In genomic region chr16:9364105-9364504, GRCm38 (mm10) we compare ENCODE assay signal across 22 mouse cellular contexts.
DNase-seq lines count a peak whose midpoint lies in the region; ATAC-seq and TF ChIP-seq lines count a peak whose summit lies in the region.
"Had no signal": no experiment of that assay in that cellular context is flagged by ENCODE, and none has a peak within 500 bp of the region (broad histone marks: within the 10 kb centered on the region; RNA-seq: fewer than 3 reads in every experiment).

No protein-coding gene starts in this region.

- H3K9me3 ChIP-seq in hindbrain, postnatal 0 days (ENCODE audit: low read length) = no peaks in the 10 kb centered on the region
- H3K9me3 ChIP-seq in hindbrain, embryonic 12.5 days (replicated peaks) = no peaks in the 10 kb centered on the region
- H3K9me3 ChIP-seq: forebrain, embryonic 12.5 days; heart, embryonic 13.5 days; hindbrain, embryonic 13.5 days; limb, embryonic 15.5 days; midbrain, embryonic 15.5 days; neural tube, embryonic 15.5 days had no signal

- WGBS in hindbrain, postnatal 0 days = 45% methylated on average over 2 of the region's 2 CpGs
- whole genome bisulfite sequencing in hindbrain, embryonic 12.5 days = 57% methylated on average over 2 of the region's 2 CpGs

- intact Hi-C loops in heart, postnatal 36 days (cut with DNase I) = no loop called here

- H3K4me2 ChIP-seq in hindbrain, postnatal 0 days (ENCODE audit: low read depth, low read length) = no peak overlapping the region
- H3K4me2 ChIP-seq in hindbrain, embryonic 12.5 days (replicated peaks) = no peak overlapping the region
- H3K4me2 ChIP-seq: forebrain, embryonic 12.5 days; heart, embryonic 13.5 days; hindbrain, embryonic 13.5 days; limb, embryonic 15.5 days; midbrain, embryonic 15.5 days; neural tube, embryonic 15.5 days had no signal

- no peak for TF ChIP-seq CTCF in hindbrain, postnatal 0 days (IDR thresholded peaks at IDR 0.05; ENCODE audit: low read depth)

- peak; percentile 8 for DNase-seq in hindbrain, postnatal 0 days (ENCODE audit: low spot score)
- peak; percentile 39 for DNase-seq in ES-CJ7 (ENCODE audit: low read depth, low spot score)
- DNase-seq in forelimb bud, embryonic 11.5 days (ENCODE audit: low read depth, low spot score) = peak; percentile 23
- DNase-seq in lung, postnatal 25 days (ENCODE audit: low spot score) = peak; percentile 48
- DNase-seq in testis, postnatal 14 days (ENCODE audit: low spot score) = no peak
- DNase-seq in heart, postnatal 36 days = no peak
- DNase-seq: adrenal gland, postnatal 25 days; cerebellum, adult 9-10 months; heart, postnatal 14 days; kidney, adult 2 months; left cerebral cortex, postnatal 4 days; thymus, adult 2 months had no signal

- no peak overlapping the region for H3K27ac ChIP-seq in hindbrain, postnatal 0 days
- no peak overlapping the region for H3K27ac ChIP-seq in hindbrain, embryonic 12.5 days
- H3K27ac ChIP-seq: forebrain, embryonic 12.5 days; heart, embryonic 13.5 days; hindbrain, embryonic 13.5 days; kidney, postnatal 0 days; limb, embryonic 15.5 days; liver, embryonic 14.5 days; midbrain, embryonic 15.5 days; neural tube, embryonic 15.5 days had no signal

- no peak overlapping the region for H3K4me3 ChIP-seq in hindbrain, postnatal 0 days (ENCODE audit: low read length)
- H3K4me3 ChIP-seq in hindbrain, embryonic 12.5 days = no peak overlapping the region
- H3K4me3 ChIP-seq: forebrain, embryonic 12.5 days; heart, embryonic 13.5 days; hindbrain, embryonic 13.5 days; limb, embryonic 15.5 days; midbrain, embryonic 15.5 days; myocyte; neural tube, embryonic 15.5 days had no signal

- no peak for ATAC-seq in hindbrain, postnatal 0 days
- ATAC-seq in hindbrain, embryonic 12.5 days (ENCODE audit: low FRiP score) = no peak
- ATAC-seq: midbrain, embryonic 15.5 days had no signal

- H3K36me3 ChIP-seq in hindbrain, postnatal 0 days (ENCODE audit: insufficient read depth, low read length) = no peaks in the 10 kb centered on the region
- no peaks in the 10 kb centered on the region for H3K36me3 ChIP-seq in hindbrain, embryonic 12.5 days
- H3K36me3 ChIP-seq: forebrain, embryonic 12.5 days; heart, embryonic 13.5 days; hindbrain, embryonic 13.5 days; limb, embryonic 15.5 days; midbrain, embryonic 15.5 days; neural tube, embryonic 15.5 days had no signal

- no peak overlapping the region for H3K9ac ChIP-seq in hindbrain, postnatal 0 days (replicated peaks; ENCODE audit: low read length)
- no peak overlapping the region for H3K9ac ChIP-seq in hindbrain, embryonic 12.5 days
- H3K9ac ChIP-seq: forebrain, embryonic 12.5 days; heart, embryonic 13.5 days; hindbrain, embryonic 13.5 days; limb, embryonic 15.5 days; liver, embryonic 14.5 days; midbrain, embryonic 15.5 days; neural tube, embryonic 15.5 days had no signal

- no peaks in the 10 kb centered on the region for H3K27me3 ChIP-seq in hindbrain, postnatal 0 days (ENCODE audit: insufficient read depth, low read length)
- H3K27me3 ChIP-seq in hindbrain, embryonic 12.5 days = no peaks in the 10 kb centered on the region
- H3K27me3 ChIP-seq: forebrain, embryonic 12.5 days; heart, embryonic 13.5 days; hindbrain, embryonic 13.5 days; limb, embryonic 15.5 days; midbrain, embryonic 15.5 days; neural tube, embryonic 15.5 days had no signal

- H3K4me1 ChIP-seq in hindbrain, postnatal 0 days (ENCODE audit: insufficient read depth, low read length) = no peaks in the 10 kb centered on the region
- H3K4me1 ChIP-seq in hindbrain, embryonic 12.5 days = no peaks in the 10 kb centered on the region
- H3K4me1 ChIP-seq: forebrain, embryonic 12.5 days; heart, embryonic 13.5 days; hindbrain, embryonic 13.5 days; limb, embryonic 15.5 days; midbrain, embryonic 15.5 days; neural tube, embryonic 15.5 days had no signal

Comparison
In these comparisons a context has a peak if more than half of its experiments do, and no peak if none do; other contexts are left out.
1. DNase-seq: peak in hindbrain, postnatal 0 days (single experiment), ES-CJ7 (single experiment), forelimb bud, embryonic 11.5 days (single experiment) and lung, postnatal 25 days (single experiment); none in testis, postnatal 14 days (single experiment) and heart, postnatal 36 days (0 of 2).